Mouse (Mus musculus) limb, embryonic 14.5 days (tissue): ENCODE results near the gene Gm17651. TPM values are rescaled to one million over a fixed set of nuclear protein-coding genes. Genes with fewer than 3 reads are reported as not detected.

Experiments used
- ATAC-seq: fragments of 200-750 bp; cut with Nextera tagmentation; 2 replicates; pipeline ENCODE4 v1.8.0; 2017; ENCODE audit warnings: low read depth, moderate number of reproducible peaks, moderate TSS enrichment; ENCODE audit not compliant: low FRiP score
- DNase-seq: peaks from one replicate; pipeline ENCODE4 v3.0.0-alpha.2; 2015; ENCODE audit warnings: low spot score
- H3K27ac ChIP-seq: fragments of 300-500 bp; sonication (generic); replicated peaks from 2 replicates; pipeline ENCODE4 v1.5.1; 2014; ENCODE audit warnings: low read depth, mild to moderate bottlenecking, low read length, moderate library complexity, mixed read lengths
- H3K27me3 ChIP-seq: fragments of 300-500 bp; sonication (generic); 2 replicates; pipeline ENCODE4 v1.6.1; 2014; ENCODE audit warnings: low read length, mixed read lengths; ENCODE audit not compliant: control insufficient read depth, insufficient read depth
- H3K36me3 ChIP-seq: fragments of 300-500 bp; sonication (generic); 2 replicates; pipeline ENCODE4 v1.6.1; 2014; ENCODE audit warnings: mild to moderate bottlenecking, low read length, moderate library complexity, mixed read lengths; ENCODE audit not compliant: control insufficient read depth, insufficient read depth
- H3K4me1 ChIP-seq: fragments of 300-500 bp; sonication (generic); 2 replicates; pipeline ENCODE4 v1.6.1; 2014; ENCODE audit warnings: antibody characterized with exemption, low read length, mixed read lengths; ENCODE audit not compliant: control insufficient read depth, insufficient read depth
- H3K4me2 ChIP-seq: fragments of 300-500 bp; sonication (generic); replicated peaks from 2 replicates; pipeline ENCODE4 v1.6.1; 2014; ENCODE audit warnings: low read depth, mild to moderate bottlenecking, low read length, moderate library complexity; ENCODE audit not compliant: severe bottlenecking
- H3K4me3 ChIP-seq: fragments of 300-500 bp; sonication (generic); replicated peaks from 2 replicates; pipeline ENCODE4 v1.5.1; 2014; ENCODE audit warnings: low read length
- H3K9ac ChIP-seq: fragments of 300-500 bp; sonication (generic); 2 replicates; pipeline ENCODE4 v1.6.1; 2014; ENCODE audit warnings: mild to moderate bottlenecking, low read depth, low read length, moderate library complexity; ENCODE audit not compliant: severe bottlenecking
- H3K9me3 ChIP-seq: fragments of 300-500 bp; sonication (generic); 2 replicates; pipeline ENCODE4 v1.6.1; 2016; ENCODE audit warnings: low read length; ENCODE audit not compliant: control insufficient read depth
- POLR2A ChIP-seq: fragments of 200-500 bp; IDR thresholded peaks from 2 replicates; pipeline ENCODE4 v1.8.0; 2012; ENCODE audit warnings: inconsistent platforms, mild to moderate bottlenecking, moderate library complexity, borderline replicate concordance; ENCODE audit not compliant: insufficient read depth, insufficient read length; ENCODE audit errors: extremely low read depth
- WGBS: fragments of 180-500 bp; shearing (Covaris S2); extraction: QIAGEN DNeasy Blood & Tissue Kit; methylation state at CpG from one replicate; pipeline ENCODE4 v1.1.7; 2014; 5-methylcytosine and 5-hydroxymethylcytosine counted together
- polyA plus RNA-seq, 2 experiments: library from polyadenylated mRNA; depleted of rRNA in 1 of 2; stranded (reverse) in 1 of 2; unstranded in 1 of 2; fragments of >200 nt; fragmentation: Nextera tagmentation in 1 of 2; extraction: Ambion mirVana in 1 of 2; gene quantifications; 2 replicates each; pipeline versions ENCODE4 v1.2.1 to v1.2.3; 2012 to 2014

Gene Gm17651
- polyA plus RNA-seq (2012; rRNA removed) (not detected in 2 replicates), polyA plus RNA-seq (2014; fragmentation: Nextera tagmentation; extraction: Ambion mirVana) (not detected in 2 replicates)

GRCm38 (mm10) chr3:97674644-97675110 lies at the start of gene Gm17651:
Gene Gm17651, minus strand, starts transcription at chr3:97674694.
- peaks cover 20% of the 10 kb centered on the region for H3K36me3 ChIP-seq
- DNase-seq: no peak
- TF ChIP-seq POLR2A: no peak
- H3K4me3 ChIP-seq: no peak within 1 kb of the TSS
- 88% methylated on average over 7 of the region's 7 CpGs for WGBS
- H3K9me3 ChIP-seq: no peaks in the 10 kb centered on the region
- ATAC-seq: no peak
- no peak within 1 kb of the TSS for H3K27ac ChIP-seq
- H3K4me1 ChIP-seq: no peaks in the 10 kb centered on the region
- H3K27me3 ChIP-seq: no peaks in the 10 kb centered on the region
- no peak within 1 kb of the TSS for H3K9ac ChIP-seq
- H3K4me2 ChIP-seq: no peak within 1 kb of the TSS

DNA sequence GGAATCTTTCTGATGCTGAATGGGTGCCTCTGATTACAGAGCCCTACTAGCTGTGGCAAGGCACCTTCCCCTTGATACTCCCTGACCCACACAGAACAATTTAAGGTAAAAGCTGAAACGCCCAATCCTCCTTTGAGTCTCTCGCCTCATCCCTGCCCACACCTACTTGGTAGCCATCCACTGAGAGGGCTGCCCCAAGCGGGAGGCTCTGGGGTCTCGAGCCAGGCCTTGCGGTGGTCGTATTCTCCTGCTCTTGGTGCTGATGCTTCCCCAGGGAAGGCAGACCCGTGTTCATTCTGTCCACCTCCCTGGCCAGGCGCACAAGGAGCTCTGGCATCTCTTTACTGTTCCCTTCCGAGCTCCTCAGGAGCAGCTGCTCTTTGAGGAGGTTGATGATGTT lies 44.6 kb upstream of the Gm17651 start:
- DNase-seq (no peak), ATAC-seq (no peak)
- no peak overlapping the region for H3K4me3 ChIP-seq
- H3K4me1 ChIP-seq: no peaks in the 10 kb centered on the region
- 0 out of 2 replicates have a peak, but pooled peaks cover 10% of the 10 kb centered on the region for H3K9me3 ChIP-seq
- no peaks in the 10 kb centered on the region for H3K36me3 ChIP-seq
- no peaks in the 10 kb centered on the region for H3K27me3 ChIP-seq
- H3K4me2 ChIP-seq: no peak overlapping the region
- no peak overlapping the region for H3K9ac ChIP-seq
- no peak for TF ChIP-seq POLR2A
- no peak overlapping the region for H3K27ac ChIP-seq
- WGBS: 81% methylated on average over 9 of the region's 9 CpGs

DNA sequence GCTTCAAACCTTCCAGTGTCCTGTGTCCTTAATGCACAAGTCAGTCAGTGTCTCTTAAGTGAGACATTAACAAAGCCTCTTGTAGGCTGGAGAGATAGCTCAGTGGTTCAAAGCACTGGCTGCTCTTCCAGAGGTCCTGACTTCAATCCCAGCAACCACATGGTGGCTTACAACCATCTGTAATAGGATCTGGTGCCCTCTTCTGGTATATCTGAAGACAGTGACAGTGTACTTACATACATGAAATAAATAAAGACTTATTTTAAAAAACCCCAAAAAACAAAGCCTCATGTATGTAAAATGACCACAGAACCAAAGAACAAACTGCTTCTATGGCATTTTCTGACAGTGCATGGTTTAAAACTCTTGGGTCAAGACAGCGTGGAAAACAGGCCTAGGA lies 41.4 kb upstream of the Gm17651 start:
- Histone ChIP-seq H3K9me3 (no peaks in the 10 kb centered on the region), H3K9ac (no peak overlapping the region), H3K4me2 (no peak overlapping the region), H3K27me3 (no peaks in the 10 kb centered on the region), H3K4me1 (no peaks in the 10 kb centered on the region), H3K36me3 (no peaks in the 10 kb centered on the region), H3K4me3 (no peak overlapping the region), H3K27ac (no peak overlapping the region)
- WGBS: 80% methylated on average over 1 of the region's 1 CpGs
- TF ChIP-seq POLR2A: no peak
- DNase-seq (no peak), ATAC-seq (no peak)

GRCm38 (mm10) chr3:97710881-97711280 lies 36.4 kb upstream of the Gm17651 start:
- no peaks in the 10 kb centered on the region for H3K27me3 ChIP-seq
- H3K4me2 ChIP-seq: no peak overlapping the region
- TF ChIP-seq POLR2A: no peak
- no peaks in the 10 kb centered on the region for H3K36me3 ChIP-seq
- H3K9ac ChIP-seq: no peak overlapping the region
- WGBS: 55% methylated on average over 5 of the region's 5 CpGs
- H3K4me3 ChIP-seq: no peak overlapping the region
- H3K27ac ChIP-seq: no peak overlapping the region
- no peak for ATAC-seq
- no peaks in the 10 kb centered on the region for H3K9me3 ChIP-seq
- no peak for DNase-seq
- H3K4me1 ChIP-seq: no peaks in the 10 kb centered on the region

GRCm38 (mm10) chr3:97710134-97710533 lies 35.6 kb upstream of the Gm17651 start:
- 91% methylated on average over 11 of the region's 11 CpGs for WGBS
- no peak for TF ChIP-seq POLR2A
- no peak overlapping the region for H3K4me3 ChIP-seq

DNA sequence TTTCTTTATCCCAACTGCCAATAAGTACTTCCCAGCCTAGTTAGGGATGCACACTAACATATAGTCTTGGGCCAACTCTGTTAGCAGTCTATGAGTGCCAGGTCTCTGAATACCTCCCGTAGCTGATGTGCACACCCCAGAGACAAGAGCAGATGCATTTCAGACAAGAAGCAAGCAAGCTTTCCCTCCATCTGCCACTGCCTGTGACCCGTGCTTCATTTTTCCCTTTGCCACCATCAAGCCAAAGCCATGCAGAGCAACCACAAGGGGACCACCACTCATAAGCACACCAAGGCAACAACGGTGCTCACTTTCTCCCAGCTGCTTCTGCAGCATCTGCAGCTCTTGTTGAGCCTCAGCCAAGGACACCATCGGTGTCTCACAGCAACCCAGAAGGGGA lies 32.1 kb upstream of the Gm17651 start:
- H3K4me1 ChIP-seq: no peaks in the 10 kb centered on the region
- H3K4me3 ChIP-seq: no peak overlapping the region
- H3K36me3 ChIP-seq: no peaks in the 10 kb centered on the region
- no peak overlapping the region for H3K27ac ChIP-seq
- H3K9ac ChIP-seq: no peak overlapping the region
- H3K27me3 ChIP-seq: no peaks in the 10 kb centered on the region
- no peak overlapping the region for H3K4me2 ChIP-seq
- TF ChIP-seq POLR2A: no peak
- 86% methylated on average over 4 of the region's 4 CpGs for WGBS
- H3K9me3 ChIP-seq: no peaks in the 10 kb centered on the region
- ATAC-seq (no peak), DNase-seq (no peak)

More at GRCm38 (mm10) chr3:97710134-97710533, 35.6 kb upstream of the Gm17651 start:
- Histone ChIP-seq H3K4me1 (no peaks in the 10 kb centered on the region), H3K4me2 (no peak overlapping the region), H3K9me3 (no peaks in the 10 kb centered on the region), H3K36me3 (no peaks in the 10 kb centered on the region), H3K27ac (no peak overlapping the region), H3K9ac (no peak overlapping the region), H3K27me3 (no peaks in the 10 kb centered on the region)
- ATAC-seq: no peak
- no peak for DNase-seq
